Mouse (Mus musculus): Measurements from ENCODE around the gene Rbm8a2. TPM values are rescaled to one million over a fixed set of nuclear protein-coding genes. Genes with fewer than 3 reads are reported as not detected.
A peak's percentile ranks its signal among the peaks of the same experiment; 100 is the strongest.

The Rbm8a2 gene
- total and polyA plus RNA-seq, 3 experiments = 0.38 to 3.2 (median 0.93) TPM

GRCm38 (mm10) chr1:175938731-175939130, 40.2 kb downstream of the Rbm8a2 start:
- Histone ChIP-seq H3K36me3 (replicated peaks in 1 of 2; ENCODE audit: control insufficient read depth in 1 of 2, insufficient read depth in 1 of 2, low read length in 1 of 2) (no peaks in the 10 kb centered on the region), H3K79me2 (replicated peaks; ENCODE audit: control insufficient read depth, extremely low read depth, insufficient read depth, poor library complexity, severe bottlenecking) (no peaks in the 10 kb centered on the region), H3K9me3 (replicated peaks; ENCODE audit: low read length) (no peaks in the 10 kb centered on the region), H3K27me3 (replicated peaks) (no peaks in the 10 kb centered on the region), H3K9ac (ENCODE audit: insufficient read depth, low read depth) (no peak overlapping the region), H3K4me3 (replicated peaks in 1 of 3; ENCODE audit: low read depth in 2 of 3, low read length in 2 of 3, poor library complexity in 1 of 3) (no peak overlapping the region), H3K4me2 (ENCODE audit: insufficient read depth, low read depth, poor library complexity, severe bottlenecking) (no peak overlapping the region), H3K4me1 (ENCODE audit: control insufficient read depth in 1 of 2, insufficient read depth in 2 of 2) (peaks cover 0 to 2% of the 10 kb centered on the region in 2 experiments; a peak in 1 of 4 replicates), H3K27ac (ENCODE audit: insufficient read depth, low read depth) (no peak overlapping the region)
- dilution Hi-C loops (cut with MboI; ENCODE audit: extremely low pct_ligation_motif_present, extremely low pct_unique_long_range_greater_than_20kb, low sequenced_read_pairs) = no loop called here
- DNase-seq (ENCODE audit: extremely low read depth) = no peak
- in situ Hi-C loops (cut with MboI; ENCODE audit: low pct_ligation_motif_present, low pct_unique_long_range_greater_than_20kb, low sequenced_read_pairs) = loop anchor here (25.0 kb wide), 1 partner anchor 749 kb away; no protein-coding TSS in a partner anchor
- TF ChIP-seq SIN3A (IDR thresholded peaks at IDR 0.05; ENCODE audit: low read length) (no peak), RAD21 (IDR thresholded peaks at IDR 0.05; ENCODE audit: low read depth, low read length) (no peak), ZC3H11A (IDR thresholded peaks at IDR 0.05; ENCODE audit: low read depth, low read length) (no peak), GABPA (IDR thresholded peaks at IDR 0.05; ENCODE audit: insufficient replicate concordance, low read depth, low read length) (no peak), NELFE (IDR thresholded peaks at IDR 0.05; ENCODE audit: low read depth, low read length) (no peak), RCOR1 (conservative IDR thresholded peaks at IDR 0.05; ENCODE audit: low read depth, low read length) (no peak), JUN (IDR thresholded peaks at IDR 0.05; ENCODE audit: insufficient read depth, low read depth, low read length) (no peak), POLR2AphosphoS2 (IDR thresholded peaks at IDR 0.05; ENCODE audit: low read depth, low read length) (no peak), ZNF384 (IDR thresholded peaks at IDR 0.05; ENCODE audit: low read depth, low read length) (no peak)

GRCm38 (mm10) chr1:175936282-175936737, 42.6 kb downstream of the Rbm8a2 start:
- Histone ChIP-seq H3K4me2 (ENCODE audit: insufficient read depth, low read depth, poor library complexity, severe bottlenecking) (peak overlapping the region; percentile 68; the same call in 1 of the 2 replicates), H3K27me3 (replicated peaks) (no peaks in the 10 kb centered on the region), H3K9me3 (replicated peaks; ENCODE audit: low read length) (no peaks in the 10 kb centered on the region), H3K79me2 (replicated peaks; ENCODE audit: control insufficient read depth, extremely low read depth, insufficient read depth, poor library complexity, severe bottlenecking) (no peaks in the 10 kb centered on the region), H3K4me1 (ENCODE audit: control insufficient read depth in 1 of 2, insufficient read depth in 2 of 2) (peaks cover 0 to 2% of the 10 kb centered on the region in 2 experiments; a peak in 1 of 4 replicates), H3K9ac (ENCODE audit: insufficient read depth, low read depth) (no peak overlapping the region), H3K4me3 (replicated peaks in 1 of 3; ENCODE audit: low read depth in 2 of 3, low read length in 2 of 3, poor library complexity in 1 of 3) (no peak overlapping the region), H3K27ac (ENCODE audit: insufficient read depth, low read depth) (no peak overlapping the region), H3K36me3 (replicated peaks in 1 of 2; ENCODE audit: control insufficient read depth in 1 of 2, insufficient read depth in 1 of 2, low read length in 1 of 2) (no peaks in the 10 kb centered on the region)
- DNase-seq (ENCODE audit: extremely low read depth) = peak; percentile 82
- dilution Hi-C loops (cut with MboI; ENCODE audit: extremely low pct_ligation_motif_present, extremely low pct_unique_long_range_greater_than_20kb, low sequenced_read_pairs) = no loop called here
- in situ Hi-C loops (cut with MboI; ENCODE audit: low pct_ligation_motif_present, low pct_unique_long_range_greater_than_20kb, low sequenced_read_pairs) = loop anchor here (25.0 kb wide), 1 partner anchor 751 kb away; no protein-coding TSS in a partner anchor
- peak; percentile 69 for TF ChIP-seq SMC3 (IDR thresholded peaks at IDR 0.05; ENCODE audit: low read depth, low read length)
- TF ChIP-seq CTCF (conservative IDR thresholded peaks at IDR 0.05 in 1 of 2, IDR thresholded peaks at IDR 0.05 in 1 of 2; ENCODE audit: low read depth in 2 of 2, low read length in 2 of 2) = peak; percentile 87
- TF ChIP-seq MYC (IDR thresholded peaks at IDR 0.05; ENCODE audit: low read depth, low read length) = 0 out of 2 replicates have a peak, but pooled peaks have one; percentile 32
- peak; percentile 86 for TF ChIP-seq RAD21 (IDR thresholded peaks at IDR 0.05; ENCODE audit: low read depth, low read length)
- TF ChIP-seq JUND (conservative IDR thresholded peaks at IDR 0.05; ENCODE audit: low read depth, low read length) = no peak
- no peak for TF ChIP-seq ZC3H11A (IDR thresholded peaks at IDR 0.05; ENCODE audit: low read depth, low read length)

Data from CH12.LX (cell line).